Mouse (Mus musculus) megakaryocyte, embryonic 14.5 days (primary cell): ENCODE measurements at regions not wholly inside any gene's neighbourhood (a gene's known extent, or its start where the extent isn't known, plus 50 kb on each side); places are given as distances from the start of the nearest gene placed in this dataset.

Experiments used
- H3K27me3 ChIP-seq: replicated peaks from 2 replicates; pipeline ENCODE3; 2012; ENCODE audit warnings: inconsistent platforms
- H3K36me3 ChIP-seq: replicated peaks from 2 replicates; pipeline ENCODE3; 2012; ENCODE audit warnings: low read length, inconsistent platforms, mixed read lengths
- H3K4me1 ChIP-seq: 2 replicates; pipeline ENCODE4 v1.6.1; 2012; ENCODE audit warnings: inconsistent platforms
- H3K4me3 ChIP-seq: replicated peaks from 2 replicates; pipeline ENCODE3; 2012; ENCODE audit warnings: moderate library complexity, mild to moderate bottlenecking, inconsistent platforms
- H3K9me3 ChIP-seq: 2 replicates; pipeline ENCODE4 v1.6.1; 2012; ENCODE audit warnings: inconsistent platforms
- FLI1 ChIP-seq: IDR thresholded peaks from 2 replicates; pipeline ENCODE4 v1.6.1; 2012; ENCODE audit warnings: low read length, inconsistent platforms, mixed read lengths
- GATA1 ChIP-seq: IDR thresholded peaks from 3 replicates; pipeline ENCODE4 v1.6.1; 2012; ENCODE audit warnings: mixed read lengths, low read length, inconsistent platforms, borderline replicate concordance

DNA sequence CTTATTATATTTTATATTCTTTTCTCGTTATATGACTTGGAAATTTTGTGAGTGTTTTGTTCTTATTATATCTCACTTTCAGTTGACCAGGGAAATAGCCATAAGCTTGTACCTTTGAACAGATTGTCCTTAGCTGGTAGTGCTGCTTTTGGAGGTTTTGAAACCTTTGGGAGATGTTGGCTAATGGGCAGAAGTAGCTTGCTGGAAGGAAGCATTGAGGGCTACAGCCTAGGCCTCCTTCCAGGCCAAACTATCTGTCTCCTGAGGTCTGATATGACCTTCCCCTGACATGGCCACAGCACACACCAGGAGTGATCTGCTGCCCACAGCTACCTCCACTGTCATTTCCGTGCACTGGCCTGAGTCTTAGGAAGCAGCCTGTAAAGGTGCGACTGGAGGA is 56.8 kb downstream of the Cdkn2c start:
- Histone ChIP-seq H3K36me3 (no peaks in the 10 kb centered on the region), H3K4me1 (no peaks in the 10 kb centered on the region; the same call in 1 of the 2 replicates), H3K27me3 (peaks cover 15% of the 10 kb centered on the region), H3K4me3 (peak overlapping the region; percentile 28), H3K9me3 (peaks cover 7% of the 10 kb centered on the region)
- no peak for TF ChIP-seq GATA1
- no peak for TF ChIP-seq FLI1

DNA sequence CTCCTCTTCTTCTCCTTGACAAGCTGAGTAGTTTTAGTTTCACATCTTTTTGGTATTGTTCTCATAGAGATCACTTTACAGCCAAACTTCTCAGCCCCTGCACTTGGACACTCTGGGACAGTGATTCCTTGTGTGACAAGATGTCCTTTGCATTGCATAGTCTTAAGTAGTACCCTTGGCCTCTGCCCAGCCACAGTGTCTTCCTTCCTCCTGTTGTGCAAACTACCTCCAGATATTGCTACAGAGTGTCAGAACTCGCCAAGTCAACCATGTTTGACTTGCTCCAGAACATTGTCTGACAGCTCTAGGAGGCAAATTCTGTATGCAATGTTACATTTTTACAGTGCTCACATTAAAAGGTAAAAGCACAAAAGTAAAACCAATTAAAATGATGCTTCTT is 57.2 kb downstream of the Cdkn2c start:
- H3K4me3 ChIP-seq, result no peak overlapping the region
- H3K36me3 ChIP-seq, result no peaks in the 10 kb centered on the region
- no peaks in the 10 kb centered on the region; the same call in 1 of the 2 replicates for H3K4me1 ChIP-seq
- TF ChIP-seq GATA1 (no peak), FLI1 (no peak)
- peaks cover 7% of the 10 kb centered on the region for H3K9me3 ChIP-seq
- peaks cover 15% of the 10 kb centered on the region for H3K27me3 ChIP-seq

DNA sequence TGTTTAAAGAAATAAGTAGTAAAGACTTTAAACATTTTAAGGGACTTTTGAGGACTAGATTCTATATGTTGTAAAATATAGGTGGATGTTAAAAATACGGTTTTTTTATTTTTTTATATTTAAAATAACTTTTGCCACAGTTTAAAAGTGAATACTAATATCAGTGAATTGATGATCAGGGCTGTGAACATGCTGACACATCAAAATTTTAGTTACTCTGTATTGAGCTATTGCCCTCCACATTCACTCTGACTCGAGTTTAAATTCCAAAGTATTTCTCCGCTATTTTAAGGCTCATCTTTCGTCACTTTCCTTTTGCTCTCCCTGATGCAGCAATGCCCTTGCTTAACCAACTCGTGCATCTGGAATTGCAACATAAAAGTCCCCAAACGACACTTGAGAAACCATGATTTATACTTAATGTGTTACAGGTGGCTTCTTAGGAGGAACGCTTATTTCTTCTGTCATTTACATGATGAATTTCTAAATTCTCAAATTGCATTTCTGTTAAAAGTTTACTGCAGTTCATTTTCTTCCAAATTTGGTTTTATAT is 58.7 kb upstream of the 4930522H14Rik start:
- no peak for TF ChIP-seq GATA1
- no peak for TF ChIP-seq FLI1
- Histone ChIP-seq H3K9me3 (peaks cover 4% of the 10 kb centered on the region), H3K4me1 (peaks cover 11% of the 10 kb centered on the region), H3K36me3 (no peaks in the 10 kb centered on the region), H3K27me3 (peaks cover 2% of the 10 kb centered on the region), H3K4me3 (no peak overlapping the region)

DNA sequence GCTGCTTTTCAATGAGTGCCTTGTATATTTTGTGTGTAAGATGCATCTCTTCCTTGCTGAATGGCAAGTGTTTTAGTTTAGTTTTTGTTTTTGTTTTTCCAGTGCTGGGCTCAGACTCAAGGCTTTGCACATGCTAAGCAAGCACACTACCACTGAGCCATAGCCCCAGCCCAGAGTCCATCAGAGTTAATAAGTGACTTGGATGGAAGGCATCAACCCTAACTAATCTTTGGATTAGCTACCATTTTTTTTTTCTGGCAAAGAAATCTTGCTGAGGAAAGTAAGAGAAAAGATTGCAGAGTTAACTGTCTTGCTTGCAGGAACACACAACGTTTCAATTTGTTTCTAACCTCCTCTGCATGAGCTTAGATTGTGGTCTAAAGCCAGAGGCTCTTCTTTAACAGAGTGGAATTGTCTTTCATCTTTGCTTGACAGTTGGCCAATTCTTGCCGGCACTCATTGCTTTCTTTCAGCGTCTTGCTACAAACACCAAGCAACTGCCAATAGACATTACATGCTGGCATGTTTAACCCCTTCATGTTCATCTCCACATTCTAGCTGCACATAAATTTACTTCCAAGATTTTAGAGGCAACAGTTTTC is 52.2 kb upstream of the 4930522H14Rik start:
- H3K27me3 ChIP-seq, result peaks cover 5% of the 10 kb centered on the region
- H3K4me1 ChIP-seq, result no peaks in the 10 kb centered on the region
- no peak overlapping the region for H3K4me3 ChIP-seq
- TF ChIP-seq GATA1 (no peak), FLI1 (no peak)
- peaks cover 4% of the 10 kb centered on the region for H3K9me3 ChIP-seq
- H3K36me3 ChIP-seq, result no peaks in the 10 kb centered on the region

DNA sequence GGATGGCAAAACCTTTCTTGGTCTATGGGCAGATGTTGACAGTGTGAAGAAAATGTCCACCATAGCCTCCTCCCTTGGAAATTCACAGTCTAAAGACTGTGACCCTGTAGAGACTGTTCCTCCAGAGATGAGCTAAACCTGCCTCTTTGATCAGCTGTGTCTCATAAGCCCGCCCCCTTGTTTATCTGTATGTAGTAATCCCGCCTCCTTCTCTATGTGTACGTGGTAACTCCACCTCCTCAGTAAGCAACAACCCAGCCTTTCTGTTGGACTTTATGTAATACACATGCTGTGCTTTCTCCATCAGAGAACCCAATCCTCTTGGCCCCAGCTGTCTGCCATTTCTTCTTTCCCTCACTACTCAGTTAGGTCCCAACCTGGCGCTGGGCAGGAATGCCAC is 51.4 kb upstream of the 4930522H14Rik start:
- Histone ChIP-seq H3K4me3 (no peak overlapping the region), H3K36me3 (no peaks in the 10 kb centered on the region), H3K9me3 (peaks cover 4% of the 10 kb centered on the region), H3K4me1 (no peaks in the 10 kb centered on the region), H3K27me3 (peaks cover 5% of the 10 kb centered on the region)
- TF ChIP-seq FLI1, result no peak
- no peak for TF ChIP-seq GATA1
